Mouse (Mus musculus) liver, embryonic 14.5 days (tissue): Measurements from ENCODE around the gene 5730596B20Rik. TPM values are rescaled to one million over a fixed set of nuclear protein-coding genes. Genes with fewer than 3 reads are reported as not detected.

ENCODE experiments used
- ATAC-seq: fragments of 200-750 bp; cut with Nextera tagmentation; 2 replicates; pipeline ENCODE4 v1.8.0; 2017; ENCODE audit warnings: moderate number of reproducible peaks, mild to moderate bottlenecking, moderate library complexity; ENCODE audit not compliant: insufficient read depth
- DNase-seq, 3 experiments: peaks; one replicate each; pipeline ENCODE4 v3.0.0-alpha.2; 2012 to 2013; ENCODE audit warnings: low read depth in 3 of 3, low spot score in 3 of 3
- H3K27ac ChIP-seq: fragments of 300-500 bp; sonication (generic); 2 replicates; pipeline ENCODE4 v1.5.1; 2014; ENCODE audit warnings: moderate library complexity, mild to moderate bottlenecking, control low read depth, inconsistent platforms
- H3K27me3 ChIP-seq: fragments of 300-500 bp; sonication (generic); 2 replicates; pipeline ENCODE4 v1.6.1; 2014; ENCODE audit warnings: mild to moderate bottlenecking, low read length, moderate library complexity; ENCODE audit not compliant: control insufficient read depth, insufficient read depth
- H3K36me3 ChIP-seq: fragments of 300-500 bp; sonication (generic); replicated peaks from 2 replicates; pipeline ENCODE4 v1.6.1; 2014; ENCODE audit warnings: low read depth; ENCODE audit not compliant: control insufficient read depth, insufficient read depth
- H3K4me1 ChIP-seq, 2 experiments: fragments of 200-500 bp in 1 of 2; fragments of 300-500 bp in 1 of 2; sonication (generic) in 1 of 2; replicated peaks; 2 replicates each; pipeline ENCODE4 v1.6.1; 2012 to 2014; ENCODE audit warnings: antibody characterized with exemption in 1 of 2, inconsistent platforms in 1 of 2, low read length in 1 of 2; ENCODE audit not compliant: control insufficient read depth in 2 of 2, insufficient read depth in 2 of 2
- H3K4me2 ChIP-seq: fragments of 300-500 bp; sonication (generic); 2 replicates; pipeline ENCODE4 v1.6.1; 2014; ENCODE audit warnings: low read depth, mild to moderate bottlenecking, control low read depth, moderate library complexity
- H3K4me3 ChIP-seq, 2 experiments: fragments of 200-500 bp in 1 of 2; fragments of 300-500 bp in 1 of 2; sonication (generic) in 1 of 2; 2 replicates each; pipeline ENCODE4 v1.5.1; 2012 to 2014; ENCODE audit warnings: low read depth in 2 of 2, low read length in 2 of 2, mild to moderate bottlenecking in 2 of 2, control low read depth in 1 of 2, inconsistent platforms in 1 of 2, moderate library complexity in 1 of 2; ENCODE audit not compliant: insufficient read depth in 1 of 2
- H3K9ac ChIP-seq: fragments of 300-500 bp; sonication (generic); replicated peaks from 2 replicates; pipeline ENCODE4 v1.6.1; 2014; ENCODE audit warnings: mild to moderate bottlenecking, control low read depth, moderate library complexity
- H3K9me3 ChIP-seq: fragments of 300-500 bp; sonication (generic); 2 replicates; pipeline ENCODE4 v1.6.1; 2016; ENCODE audit warnings: low read length, mixed read lengths; ENCODE audit not compliant: control insufficient read depth
- CTCF ChIP-seq: IDR thresholded peaks from 2 replicates; pipeline ENCODE4 v1.5.1; 2016; ENCODE audit warnings: antibody characterized with exemption, low read depth, control low read depth
- EP300 ChIP-seq: IDR thresholded peaks from 2 replicates; pipeline ENCODE4 v1.6.1; 2016; ENCODE audit warnings: antibody characterized with exemption, low read depth
- WGBS: fragments of 180-500 bp; shearing (Covaris S2); extraction: QIAGEN DNeasy Blood & Tissue Kit; methylation state at CpG from one replicate; pipeline ENCODE4 v1.1.7; 2014; ENCODE audit not compliant: insufficient replicate concordance; 5-methylcytosine and 5-hydroxymethylcytosine counted together
- polyA plus RNA-seq, 2 experiments: library from polyadenylated mRNA; depleted of rRNA in 1 of 2; stranded (reverse) in 1 of 2; unstranded in 1 of 2; fragments of >200 nt; fragmentation: Nextera tagmentation in 1 of 2; extraction: Ambion mirVana in 1 of 2; gene quantifications; 2 replicates each; pipeline versions ENCODE4 v1.2.1 to v1.2.3; 2012 to 2014

5730596B20Rik gene
- polyA plus RNA-seq, 2 experiments = 0.03 to 0.04 TPM

- Histone ChIP-seq H3K9ac (no peak overlapping the region), H3K4me2 (peak overlapping the region; percentile 45; the same call in 1 of the 2 replicates), H3K27ac (no peak overlapping the region), H3K4me1 (no peaks in the 10 kb centered on the region), H3K9me3 (no peaks in the 10 kb centered on the region), H3K36me3 (no peaks in the 10 kb centered on the region), H3K4me3 (no peak overlapping the region), H3K27me3 (peaks cover 83% of the 10 kb centered on the region)
- TF ChIP-seq CTCF (no peak), EP300 (no peak)
- DNase-seq = no peak
- no peak for ATAC-seq
- 14% methylated on average over 23 of the region's 23 CpGs for WGBS
Measured at GRCm38 (mm10) chr6:52190410-52190809, 13.1 kb downstream of the 5730596B20Rik start.

GRCm38 (mm10) chr6:52190906-52191810, 13.9 kb downstream of the 5730596B20Rik start, which contains the start of gene Hoxa4:
Gene Hoxa4, minus strand, starts transcription at chr6:52191753.
- TF ChIP-seq EP300 (no peak), CTCF (no peak)
- H3K27me3 ChIP-seq = peaks cover 78% of the 10 kb centered on the region
- peak within 1 kb of the TSS; percentile 48 to 51 for H3K4me3 ChIP-seq
- H3K9me3 ChIP-seq = no peaks in the 10 kb centered on the region
- WGBS = 2% methylated on average over 70 of the region's 102 CpGs
- H3K4me2 ChIP-seq = peak within 1 kb of the TSS; percentile 62
- ATAC-seq (no peak), DNase-seq (no peak)
- no peak within 1 kb of the TSS; the same call in 1 of the 2 replicates for H3K9ac ChIP-seq
- no peaks in the 10 kb centered on the region for H3K4me1 ChIP-seq
- no peaks in the 10 kb centered on the region for H3K36me3 ChIP-seq
- H3K27ac ChIP-seq = no peak within 1 kb of the TSS

- H3K4me3 ChIP-seq = peak overlapping the region; percentile 48 to 51
- H3K9ac ChIP-seq = no peak overlapping the region
- H3K27me3 ChIP-seq = peaks cover 79% of the 10 kb centered on the region
- H3K36me3 ChIP-seq = no peaks in the 10 kb centered on the region
- TF ChIP-seq EP300 = no peak
- no peak for TF ChIP-seq CTCF
- no peak for DNase-seq
- no peaks in the 10 kb centered on the region for H3K9me3 ChIP-seq
- peak overlapping the region; percentile 62 for H3K4me2 ChIP-seq
- ATAC-seq = no peak
- H3K4me1 ChIP-seq = 0 out of 4 replicates have a peak, but pooled peaks cover 0 to 2% of the 10 kb centered on the region in 2 experiments
- 2% methylated on average over 54 of the region's 55 CpGs for WGBS
- no peak overlapping the region for H3K27ac ChIP-seq
Measured at GRCm38 (mm10) chr6:52191860-52192550, 14.7 kb downstream of the 5730596B20Rik start.

- Histone ChIP-seq H3K9me3 (no peaks in the 10 kb centered on the region), H3K4me2 (no peak overlapping the region), H3K36me3 (no peaks in the 10 kb centered on the region), H3K4me3 (no peak overlapping the region), H3K27ac (no peak overlapping the region), H3K9ac (no peak overlapping the region), H3K27me3 (peaks cover 88% of the 10 kb centered on the region), H3K4me1 (0 out of 4 replicates have a peak, but pooled peaks cover 0 to 2% of the 10 kb centered on the region in 2 experiments)
- 31% methylated on average over 10 of the region's 10 CpGs for WGBS
- DNase-seq = no peak
- no peak for ATAC-seq
- TF ChIP-seq CTCF = no peak
- TF ChIP-seq EP300 = no peak
Measured at GRCm38 (mm10) chr6:52194690-52195089, 17.4 kb downstream of the 5730596B20Rik start.

GRCm38 (mm10) chr6:52196811-52197210, 19.5 kb downstream of the 5730596B20Rik start:
- Histone ChIP-seq H3K27me3 (peaks cover 89% of the 10 kb centered on the region), H3K36me3 (no peaks in the 10 kb centered on the region), H3K4me2 (no peak overlapping the region), H3K9me3 (no peaks in the 10 kb centered on the region), H3K9ac (no peak overlapping the region), H3K4me3 (no peak overlapping the region), H3K4me1 (0 out of 4 replicates have a peak, but pooled peaks cover 0 to 2% of the 10 kb centered on the region in 2 experiments), H3K27ac (no peak overlapping the region)
- no peak for DNase-seq
- no peak for ATAC-seq
- TF ChIP-seq CTCF = no peak
- no peak for TF ChIP-seq EP300
- 31% methylated on average over 9 of the region's 9 CpGs for whole genome bisulfite sequencing
